Mouse (Mus musculus) embryo, embryonic 11 days (tissue): ENCODE data around the gene Bivm.

ENCODE experiments used
- DNase-seq: peaks from one replicate; pipeline ENCODE4 v3.0.0-alpha.2; 2015

Bivm gene

GRCm38 (mm10) chr1:44178086-44178485, 59.3 kb downstream of the Bivm start:
- DNase-seq: no peak

- no peak for DNase-seq
Measured at GRCm38 (mm10) chr1:44186396-44186795, 67.6 kb downstream of the Bivm start.
